Mouse (Mus musculus): ENCODE results near the gene Mical3. TPM values are rescaled to one million over a fixed set of nuclear protein-coding genes. Genes with fewer than 3 reads are reported as not detected.

Gene Mical3
- polyA plus RNA-seq, 1 experiment from 2014 or later, result 17.0 TPM

DNA sequence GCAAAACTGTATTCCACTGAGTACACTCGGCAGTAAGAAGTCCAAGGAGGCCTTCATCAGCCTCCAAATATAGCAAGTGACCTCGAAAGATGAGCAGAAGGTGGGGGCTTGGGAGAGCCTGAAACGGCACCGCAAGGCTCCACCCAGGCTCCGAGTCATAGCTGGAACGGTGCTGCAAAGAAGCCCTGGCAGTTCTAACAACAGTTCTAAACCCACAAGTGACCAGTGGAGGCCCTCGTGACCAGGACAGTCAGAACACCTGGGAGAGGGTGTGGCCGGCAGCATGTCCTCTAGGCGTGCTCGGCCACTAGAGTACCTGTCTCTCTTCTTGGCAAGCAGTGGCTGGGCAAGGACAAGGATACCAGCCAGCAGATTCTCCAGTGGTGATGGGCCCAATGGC lies 27.9 kb downstream of the Mical3 start:
- 75% methylated on average over 10 of the region's 10 CpGs for WGBS
- no peak for DNase-seq (ENCODE audit: low spot score)
- H3K4me3 ChIP-seq (ENCODE audit: low read depth, low read length), result no peak overlapping the region

DNA sequence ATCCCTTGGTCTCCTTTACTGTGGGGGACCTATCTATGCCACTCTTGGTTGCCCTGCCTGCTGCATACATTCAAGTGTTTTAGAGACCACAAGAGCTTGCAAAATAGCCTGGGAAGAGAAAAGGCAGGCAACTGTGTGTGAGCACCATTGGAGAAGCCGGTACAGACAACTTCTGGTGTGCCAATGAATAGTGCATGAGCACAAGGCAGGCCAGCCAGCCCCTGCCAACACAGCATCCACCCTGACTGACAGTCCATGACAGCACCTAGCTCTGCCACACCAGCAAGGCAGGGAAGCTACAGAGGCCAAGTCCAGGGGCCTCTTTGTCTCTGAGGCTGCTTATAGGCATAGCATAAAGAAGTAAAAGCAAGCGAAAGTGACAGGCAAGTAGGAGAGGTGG lies 28.7 kb downstream of the Mical3 start:
- Histone ChIP-seq H3K4me2 (ENCODE audit: low read depth, low read length) (no peak overlapping the region), H3K4me3 (ENCODE audit: low read depth, low read length) (no peak overlapping the region), H3K27me3 (replicated peaks; ENCODE audit: control insufficient read depth, insufficient read depth, low read length) (no peaks in the 10 kb centered on the region), H3K9me3 (ENCODE audit: control insufficient read depth, low read length) (no peaks in the 10 kb centered on the region), H3K36me3 (ENCODE audit: control insufficient read depth, insufficient read depth, low read length) (0 out of 2 replicates have a peak, but pooled peaks cover 7% of the 10 kb centered on the region), H3K4me1 (ENCODE audit: control insufficient read depth, insufficient read depth, low read length) (peaks cover 10% of the 10 kb centered on the region), H3K9ac (ENCODE audit: low read depth, low read length) (no peak overlapping the region), H3K27ac (replicated peaks; ENCODE audit: low read depth, low read length) (no peak overlapping the region)
- DNase-seq (ENCODE audit: low spot score) (no peak), ATAC-seq (ENCODE audit: low read depth) (no peak)
- WGBS, result 95% methylated on average over 2 of the region's 2 CpGs

More for the DNA sequence above, 27.9 kb downstream of the Mical3 start:
- Histone ChIP-seq H3K9ac (ENCODE audit: low read depth, low read length) (no peak overlapping the region), H3K4me2 (ENCODE audit: low read depth, low read length) (no peak overlapping the region), H3K36me3 (ENCODE audit: control insufficient read depth, insufficient read depth, low read length) (peaks cover 12% of the 10 kb centered on the region; the same call in 1 of the 2 replicates), H3K4me1 (ENCODE audit: control insufficient read depth, insufficient read depth, low read length) (peaks cover 10% of the 10 kb centered on the region), H3K27me3 (replicated peaks; ENCODE audit: control insufficient read depth, insufficient read depth, low read length) (no peaks in the 10 kb centered on the region), H3K27ac (replicated peaks; ENCODE audit: low read depth, low read length) (no peak overlapping the region), H3K9me3 (ENCODE audit: control insufficient read depth, low read length) (no peaks in the 10 kb centered on the region)
- no peak for ATAC-seq (ENCODE audit: low read depth)

DNA sequence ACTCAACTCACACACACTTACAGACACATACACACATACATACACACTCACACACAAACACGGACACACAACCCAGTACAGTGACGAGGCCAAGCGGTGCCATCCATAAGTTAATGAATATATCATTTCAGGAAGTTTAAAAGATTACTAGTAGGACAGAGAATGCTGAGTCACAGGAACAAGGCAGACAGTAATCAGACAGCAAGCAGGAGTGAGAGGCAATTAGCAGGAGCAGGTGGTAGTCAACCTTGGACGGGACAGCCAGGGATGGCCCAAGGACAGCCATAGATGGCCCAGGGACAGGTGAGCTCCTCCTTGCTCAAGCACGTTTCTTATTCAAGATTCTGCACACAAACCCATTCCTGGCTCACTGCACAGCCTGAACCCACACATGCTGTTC lies 29.6 kb downstream of the Mical3 start:
- ATAC-seq (ENCODE audit: low read depth) (no peak), DNase-seq (ENCODE audit: low spot score) (no peak)
- Histone ChIP-seq H3K36me3 (ENCODE audit: control insufficient read depth, insufficient read depth, low read length) (no peaks in the 10 kb centered on the region), H3K9me3 (ENCODE audit: control insufficient read depth, low read length) (no peaks in the 10 kb centered on the region), H3K4me2 (ENCODE audit: low read depth, low read length) (no peak overlapping the region), H3K27me3 (replicated peaks; ENCODE audit: control insufficient read depth, insufficient read depth, low read length) (no peaks in the 10 kb centered on the region), H3K9ac (ENCODE audit: low read depth, low read length) (no peak overlapping the region), H3K4me1 (ENCODE audit: control insufficient read depth, insufficient read depth, low read length) (peaks cover 10% of the 10 kb centered on the region), H3K4me3 (ENCODE audit: low read depth, low read length) (no peak overlapping the region), H3K27ac (replicated peaks; ENCODE audit: low read depth, low read length) (no peak overlapping the region)
- WGBS, result 88% methylated on average over 5 of the region's 5 CpGs

DNA sequence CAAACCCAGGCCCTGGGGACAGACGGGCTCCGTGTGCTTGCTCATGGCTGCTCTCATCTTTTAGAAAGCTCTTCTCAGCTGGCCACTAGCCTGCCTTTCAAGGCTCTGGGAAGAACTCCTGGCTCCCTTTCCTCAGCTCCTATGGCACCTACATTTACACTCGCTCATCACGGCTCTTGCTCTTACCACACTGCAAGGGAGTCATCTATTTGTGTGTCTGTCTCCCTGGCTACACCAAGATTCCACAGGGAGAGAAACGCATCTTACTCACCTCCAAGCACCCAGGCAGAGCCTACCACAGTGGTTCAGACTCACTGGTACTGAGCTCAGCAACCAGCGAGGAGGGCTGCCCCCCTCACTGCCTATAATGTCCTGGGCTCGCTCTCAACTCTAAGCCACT lies 31.0 kb downstream of the Mical3 start:
- no peak overlapping the region for H3K27ac ChIP-seq (replicated peaks; ENCODE audit: low read depth, low read length)
- no peaks in the 10 kb centered on the region for H3K27me3 ChIP-seq (replicated peaks; ENCODE audit: control insufficient read depth, insufficient read depth, low read length)
- H3K36me3 ChIP-seq (ENCODE audit: control insufficient read depth, insufficient read depth, low read length), result no peaks in the 10 kb centered on the region
- DNase-seq (ENCODE audit: low spot score), result no peak
- H3K4me1 ChIP-seq (ENCODE audit: control insufficient read depth, insufficient read depth, low read length), result peaks cover 10% of the 10 kb centered on the region
- WGBS, result 88% methylated on average over 7 of the region's 7 CpGs
- no peak for ATAC-seq (ENCODE audit: low read depth)
- no peaks in the 10 kb centered on the region for H3K9me3 ChIP-seq (ENCODE audit: control insufficient read depth, low read length)
- H3K4me2 ChIP-seq (ENCODE audit: low read depth, low read length), result no peak overlapping the region
- no peak overlapping the region for H3K9ac ChIP-seq (ENCODE audit: low read depth, low read length)
- no peak overlapping the region for H3K4me3 ChIP-seq (ENCODE audit: low read depth, low read length)

DNA sequence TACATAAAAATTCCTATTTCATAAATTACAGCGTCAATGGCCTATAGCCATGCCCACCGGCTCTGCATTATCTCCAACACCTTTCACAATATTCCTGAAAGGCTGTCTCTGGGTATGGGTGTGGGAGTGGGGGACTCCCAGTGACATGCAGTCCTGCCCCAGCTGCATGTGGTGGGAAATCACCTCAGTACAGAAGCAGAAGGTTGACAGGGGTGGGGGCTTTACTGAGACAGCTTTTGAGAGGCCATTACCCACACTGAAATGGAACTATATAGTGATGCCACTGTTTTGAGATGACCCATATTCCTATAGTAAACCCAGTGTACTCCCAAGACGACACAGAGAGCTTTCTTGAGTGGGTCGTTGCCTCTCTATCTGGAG lies 31.6 kb downstream of the Mical3 start:
- no peak for ATAC-seq (ENCODE audit: low read depth)
- WGBS, result 85% methylated on average over 4 of the region's 4 CpGs
- H3K27ac ChIP-seq (replicated peaks; ENCODE audit: low read depth, low read length), result no peak overlapping the region

DNA sequence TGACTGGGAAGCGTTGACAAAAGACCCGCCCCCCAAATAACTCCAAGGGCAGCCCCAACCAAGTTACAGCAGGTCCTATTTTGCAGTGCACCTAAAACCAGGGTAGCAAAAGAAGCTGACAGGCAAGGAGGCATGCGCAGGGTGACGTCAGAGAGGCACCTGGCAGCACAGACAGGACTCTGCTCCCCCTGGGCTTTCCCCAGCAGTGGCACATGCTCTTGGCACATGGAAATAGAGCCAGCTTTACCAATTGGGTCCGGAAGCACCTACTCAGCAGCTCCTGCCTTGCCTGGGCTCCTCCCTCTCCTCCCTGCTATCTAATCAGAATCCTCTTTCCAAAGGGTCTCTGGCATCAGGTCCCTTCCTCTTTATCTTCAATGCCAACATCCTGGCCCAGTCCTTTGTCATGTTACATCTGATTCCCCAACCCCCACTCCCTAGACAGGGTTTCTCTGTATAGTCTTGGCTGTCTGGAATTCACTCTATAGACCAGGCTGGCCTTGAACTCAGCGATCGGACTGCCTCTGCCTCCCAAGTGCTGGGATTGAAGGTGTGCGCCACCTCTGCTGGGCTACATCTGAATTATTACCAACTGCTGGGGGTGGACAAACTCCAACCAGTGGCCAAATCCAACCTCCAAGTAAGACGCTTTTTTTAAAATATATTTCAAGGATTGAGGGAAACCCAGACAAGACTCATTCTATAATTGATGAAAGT lies 32.1 kb downstream of the Mical3 start:
- Histone ChIP-seq H3K4me1 (ENCODE audit: control insufficient read depth, insufficient read depth, low read length) (peaks cover 10% of the 10 kb centered on the region), H3K9ac (ENCODE audit: low read depth, low read length) (no peak overlapping the region), H3K36me3 (ENCODE audit: control insufficient read depth, insufficient read depth, low read length) (no peaks in the 10 kb centered on the region), H3K27me3 (replicated peaks; ENCODE audit: control insufficient read depth, insufficient read depth, low read length) (no peaks in the 10 kb centered on the region), H3K4me2 (ENCODE audit: low read depth, low read length) (no peak overlapping the region), H3K4me3 (ENCODE audit: low read depth, low read length) (no peak overlapping the region), H3K9me3 (ENCODE audit: control insufficient read depth, low read length) (no peaks in the 10 kb centered on the region), H3K27ac (replicated peaks; ENCODE audit: low read depth, low read length) (no peak overlapping the region; the same call in 1 of the 2 replicates)
- 80% methylated on average over 9 of the region's 9 CpGs for WGBS
- DNase-seq (ENCODE audit: low spot score) (no peak), ATAC-seq (ENCODE audit: low read depth) (0 out of 2 replicates have a peak, but pooled peaks have one; percentile 32)

More for the DNA sequence above, 31.6 kb downstream of the Mical3 start:
- H3K36me3 ChIP-seq (ENCODE audit: control insufficient read depth, insufficient read depth, low read length), result no peaks in the 10 kb centered on the region
- H3K4me2 ChIP-seq (ENCODE audit: low read depth, low read length), result no peak overlapping the region
- DNase-seq (ENCODE audit: low spot score), result no peak
- no peak overlapping the region for H3K4me3 ChIP-seq (ENCODE audit: low read depth, low read length)
- H3K9me3 ChIP-seq (ENCODE audit: control insufficient read depth, low read length), result no peaks in the 10 kb centered on the region
- no peak overlapping the region for H3K9ac ChIP-seq (ENCODE audit: low read depth, low read length)
- no peaks in the 10 kb centered on the region for H3K27me3 ChIP-seq (replicated peaks; ENCODE audit: control insufficient read depth, insufficient read depth, low read length)
- H3K4me1 ChIP-seq (ENCODE audit: control insufficient read depth, insufficient read depth, low read length), result peaks cover 10% of the 10 kb centered on the region

DNA sequence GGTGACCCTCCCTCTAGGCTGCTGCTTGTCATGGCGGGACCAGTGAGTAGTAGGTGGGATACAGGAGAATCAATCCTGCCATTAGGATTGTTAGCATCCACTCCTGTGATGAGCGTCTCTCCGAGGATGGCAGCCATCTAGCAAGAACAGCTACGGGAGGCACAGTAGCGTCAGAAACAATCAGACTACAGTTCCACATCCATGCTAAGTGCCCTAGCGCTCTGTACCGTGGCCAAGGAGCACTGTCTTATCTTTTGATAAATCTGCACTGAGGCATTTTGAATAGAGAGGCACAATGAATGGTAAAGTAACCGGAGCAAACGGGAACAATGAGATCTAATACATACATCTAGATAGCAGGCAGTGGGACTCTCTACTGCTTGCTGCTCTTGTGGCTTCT lies 32.7 kb downstream of the Mical3 start:
- Histone ChIP-seq H3K9ac (ENCODE audit: low read depth, low read length) (no peak overlapping the region), H3K4me2 (ENCODE audit: low read depth, low read length) (no peak overlapping the region), H3K36me3 (ENCODE audit: control insufficient read depth, insufficient read depth, low read length) (no peaks in the 10 kb centered on the region), H3K4me1 (ENCODE audit: control insufficient read depth, insufficient read depth, low read length) (peaks cover 7% of the 10 kb centered on the region), H3K4me3 (ENCODE audit: low read depth, low read length) (no peak overlapping the region), H3K27ac (replicated peaks; ENCODE audit: low read depth, low read length) (no peak overlapping the region; the same call in 1 of the 2 replicates), H3K27me3 (replicated peaks; ENCODE audit: control insufficient read depth, insufficient read depth, low read length) (no peaks in the 10 kb centered on the region), H3K9me3 (ENCODE audit: control insufficient read depth, low read length) (no peaks in the 10 kb centered on the region)
- 67% methylated on average over 9 of the region's 9 CpGs for WGBS
- no peak for ATAC-seq (ENCODE audit: low read depth)
- DNase-seq (ENCODE audit: low spot score), result no peak

DNA sequence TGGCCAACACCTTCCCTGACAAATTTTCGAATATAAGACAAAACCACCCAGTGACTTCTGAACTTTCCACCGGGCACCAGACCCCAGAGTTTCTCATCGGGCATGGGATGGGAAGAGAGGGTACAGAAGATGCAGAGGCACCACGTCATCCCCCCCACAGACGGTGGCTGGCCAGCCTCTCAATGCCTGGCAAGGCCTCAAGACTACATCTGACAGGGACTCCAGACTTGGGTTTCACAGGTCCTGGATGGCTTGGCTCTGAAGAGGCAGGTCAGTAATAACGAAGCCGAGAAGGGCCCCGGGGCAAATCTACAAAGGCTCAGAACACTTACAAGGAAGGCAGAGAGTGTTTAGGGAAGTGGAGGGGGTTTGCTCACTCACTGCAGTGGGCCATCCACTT lies 33.9 kb downstream of the Mical3 start:
- Histone ChIP-seq H3K4me1 (ENCODE audit: control insufficient read depth, insufficient read depth, low read length) (peaks cover 6% of the 10 kb centered on the region; the same call in 1 of the 2 replicates), H3K4me2 (ENCODE audit: low read depth, low read length) (no peak overlapping the region), H3K9me3 (ENCODE audit: control insufficient read depth, low read length) (no peaks in the 10 kb centered on the region), H3K9ac (ENCODE audit: low read depth, low read length) (no peak overlapping the region), H3K4me3 (ENCODE audit: low read depth, low read length) (no peak overlapping the region), H3K27me3 (replicated peaks; ENCODE audit: control insufficient read depth, insufficient read depth, low read length) (no peaks in the 10 kb centered on the region), H3K27ac (replicated peaks; ENCODE audit: low read depth, low read length) (no peak overlapping the region), H3K36me3 (ENCODE audit: control insufficient read depth, insufficient read depth, low read length) (no peaks in the 10 kb centered on the region)
- no peak for ATAC-seq (ENCODE audit: low read depth)
- DNase-seq (ENCODE audit: low spot score), result no peak
- WGBS, result 90% methylated on average over 8 of the region's 8 CpGs

DNA sequence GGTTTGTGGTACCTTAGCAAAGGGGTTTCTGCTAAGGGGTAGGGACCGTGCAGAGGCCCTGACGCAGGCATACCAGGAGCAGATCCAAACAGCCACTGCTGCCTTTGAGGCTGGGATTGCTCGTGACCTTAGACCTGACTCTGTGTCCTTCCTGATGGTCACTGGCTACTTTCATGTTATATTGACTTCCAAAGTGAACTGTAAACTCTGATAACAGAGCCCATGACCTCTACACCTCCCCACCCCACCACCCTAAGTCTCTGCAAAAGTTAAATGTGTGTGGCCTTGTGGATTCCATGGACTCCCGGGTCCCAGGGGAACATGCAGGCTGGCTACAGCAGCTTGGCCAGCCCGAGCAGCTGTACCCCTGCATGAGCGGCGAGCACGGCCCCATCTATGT lies 34.4 kb downstream of the Mical3 start:
- H3K4me1 ChIP-seq (ENCODE audit: control insufficient read depth, insufficient read depth, low read length), result peaks cover 6% of the 10 kb centered on the region; the same call in 1 of the 2 replicates
- H3K4me3 ChIP-seq (ENCODE audit: low read depth, low read length), result no peak overlapping the region
- H3K27me3 ChIP-seq (replicated peaks; ENCODE audit: control insufficient read depth, insufficient read depth, low read length), result no peaks in the 10 kb centered on the region
- H3K27ac ChIP-seq (replicated peaks; ENCODE audit: low read depth, low read length), result no peak overlapping the region
- H3K36me3 ChIP-seq (ENCODE audit: control insufficient read depth, insufficient read depth, low read length), result no peaks in the 10 kb centered on the region
- no peaks in the 10 kb centered on the region for H3K9me3 ChIP-seq (ENCODE audit: control insufficient read depth, low read length)
- DNase-seq (ENCODE audit: low spot score) (no peak), ATAC-seq (ENCODE audit: low read depth) (no peak)
- WGBS, result 86% methylated on average over 8 of the region's 8 CpGs
- H3K9ac ChIP-seq (ENCODE audit: low read depth, low read length), result no peak overlapping the region
- no peak overlapping the region for H3K4me2 ChIP-seq (ENCODE audit: low read depth, low read length)

All from embryonic facial prominence, embryonic 14.5 days (tissue).